Mouse (Mus musculus) olfactory bulb, adult 2 months (tissue): ENCODE measurements around the gene N4bp2l1.

Experiments
- CTCF ChIP-seq: fragments of 200-500 bp; IDR thresholded peaks from 2 replicates; pipeline ENCODE4 v1.5.1; 2012; ENCODE audit warnings: low read depth, mild to moderate bottlenecking, low read length, moderate library complexity; ENCODE audit not compliant: insufficient read depth
- POLR2A ChIP-seq: fragments of 200-500 bp; IDR thresholded peaks from 2 replicates; pipeline ENCODE4 v1.6.1; 2012; ENCODE audit warnings: mild to moderate bottlenecking, low read depth, low read length, moderate library complexity; ENCODE audit not compliant: insufficient read depth

DNA sequence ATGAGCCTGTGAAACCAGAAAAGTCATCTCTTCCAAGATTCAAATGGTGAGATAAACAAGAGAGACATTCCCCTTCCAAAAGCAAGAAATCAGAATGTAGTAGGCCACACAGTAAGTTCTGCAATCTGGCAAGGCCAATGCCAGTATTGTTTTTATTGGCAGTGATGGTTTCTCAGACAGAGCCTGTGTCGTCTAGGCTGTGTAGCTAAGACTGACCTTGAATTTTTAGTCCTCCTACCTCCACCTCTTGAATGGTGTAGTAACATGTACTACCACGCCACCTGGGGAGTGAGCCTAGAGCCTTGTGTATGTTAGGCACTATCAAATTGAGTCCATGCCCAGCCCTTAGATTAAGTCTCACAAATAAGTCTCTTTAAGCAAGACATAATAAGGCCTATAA, 32.7 kb upstream of the N4bp2l1 start:
- TF ChIP-seq POLR2A: no peak
- no peak for TF ChIP-seq CTCF
